Mouse (Mus musculus) liver, postnatal 0 days (tissue): Measurements from ENCODE around the gene Ccdc144b.

ENCODE experiments used
- CTCF ChIP-seq: sonication (generic); IDR thresholded peaks from 2 replicates; pipeline ENCODE4 v1.5.1; 2016; ENCODE audit warnings: antibody characterized with exemption, low read depth
- EP300 ChIP-seq: IDR thresholded peaks from 2 replicates; pipeline ENCODE4 v1.6.1; 2016; ENCODE audit warnings: antibody characterized with exemption, low read depth, mild to moderate bottlenecking

DNA sequence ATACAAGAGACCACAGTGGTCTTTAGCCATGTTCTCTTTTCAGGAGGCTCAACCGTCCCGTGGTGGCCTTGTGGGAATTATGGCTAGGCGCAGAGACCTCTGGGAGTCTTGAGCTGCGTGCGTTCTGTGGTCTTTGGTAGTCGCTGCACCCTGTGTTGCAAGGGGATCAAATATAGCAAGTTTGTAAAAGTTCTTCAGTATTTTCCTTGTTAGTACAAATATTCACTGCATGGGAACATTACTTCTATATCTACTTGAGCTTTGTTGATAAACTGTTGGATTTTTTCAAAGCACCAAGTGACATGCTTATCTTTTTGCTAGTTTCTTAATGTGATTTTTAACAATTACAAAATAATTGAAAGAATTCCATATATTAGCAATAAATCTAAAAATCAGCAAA, at the start of gene Ccdc144b:
- TF ChIP-seq CTCF (no peak), EP300 (no peak)
